Mouse (Mus musculus) bone marrow macrophage, adult 2 months (primary cell): Measurements from ENCODE around the gene Tmem179.

Experiments used
- CTCF ChIP-seq: IDR thresholded peaks from 2 replicates; pipeline ENCODE4 v1.5.1; 2012; ENCODE audit warnings: low read depth, mild to moderate bottlenecking, low read length, moderate library complexity
- POLR2A ChIP-seq: IDR thresholded peaks from 2 replicates; pipeline ENCODE4 v1.6.1; 2012; ENCODE audit warnings: mild to moderate bottlenecking, low read depth, low read length, borderline replicate concordance

GRCm38 (mm10) chr12:112552520-112552919, 36.0 kb upstream of the Tmem179 start:
- TF ChIP-seq CTCF (no peak), POLR2A (no peak)
